Mouse (Mus musculus) midbrain, embryonic 10.5 days (tissue): ENCODE data around the gene Adgrl3. TPM values are rescaled to one million over a fixed set of nuclear protein-coding genes. Genes with fewer than 3 reads are reported as not detected.

Experiments used
- DNase-seq: peaks from one replicate; pipeline ENCODE4 v3.0.0-alpha.2; 2017; ENCODE audit warnings: low spot score
- H3K27ac ChIP-seq: fragments of 300-500 bp; sonication (generic); replicated peaks from 2 replicates; pipeline ENCODE4 v1.5.1; 2016; ENCODE audit warnings: mild to moderate bottlenecking
- H3K27me3 ChIP-seq: fragments of 300-500 bp; sonication (generic); 2 replicates; pipeline ENCODE4 v1.6.1; 2016; ENCODE audit warnings: low read depth, mild to moderate bottlenecking; ENCODE audit not compliant: poor library complexity, severe bottlenecking
- H3K36me3 ChIP-seq: fragments of 300-500 bp; sonication (generic); 2 replicates; pipeline ENCODE4 v1.6.1; 2016; ENCODE audit warnings: mild to moderate bottlenecking, moderate library complexity
- H3K4me1 ChIP-seq: fragments of 300-500 bp; sonication (generic); 2 replicates; pipeline ENCODE4 v1.6.1; 2016
- H3K4me3 ChIP-seq: fragments of 300-500 bp; sonication (generic); 2 replicates; pipeline ENCODE4 v1.5.1; 2016; ENCODE audit warnings: mild to moderate bottlenecking, moderate library complexity
- H3K9me3 ChIP-seq: fragments of 300-500 bp; sonication (generic); replicated peaks from 2 replicates; pipeline ENCODE4 v1.6.1; 2016; ENCODE audit warnings: mild to moderate bottlenecking
- WGBS: fragments of 180-500 bp; shearing (Covaris S2); methylation state at CpG from one replicate; pipeline ENCODE4 v1.1.7; 2016; 5-methylcytosine and 5-hydroxymethylcytosine counted together
- polyA plus RNA-seq: library from polyadenylated mRNA; unstranded; fragments of >200 nt; fragmentation: Nextera tagmentation; extraction: Ambion mirVana; gene quantifications from 2 replicates; pipeline ENCODE4 v1.2.1, GENCODE M21; 2016

The Adgrl3 gene
- polyA plus RNA-seq, 1 experiment from 2014 or later, result 11.7 TPM

- no peak overlapping the region for H3K27ac ChIP-seq
- no peaks in the 10 kb centered on the region for H3K36me3 ChIP-seq
- no peak for DNase-seq
- no peaks in the 10 kb centered on the region for H3K9me3 ChIP-seq
- no peaks in the 10 kb centered on the region for H3K27me3 ChIP-seq
- H3K4me3 ChIP-seq, result no peak overlapping the region
- 90% methylated on average over 8 of the region's 8 CpGs for WGBS
- peaks cover 6% of the 10 kb centered on the region for H3K4me1 ChIP-seq
Measured at GRCm38 (mm10) chr5:81364198-81364643, 344.3 kb downstream of the Adgrl3 start.

- no peaks in the 10 kb centered on the region for H3K4me1 ChIP-seq
- no peaks in the 10 kb centered on the region for H3K36me3 ChIP-seq
- no peaks in the 10 kb centered on the region for H3K27me3 ChIP-seq
- H3K9me3 ChIP-seq, result no peaks in the 10 kb centered on the region
- no peak for DNase-seq
- no peak overlapping the region for H3K27ac ChIP-seq
- H3K4me3 ChIP-seq, result no peak overlapping the region
- 74% methylated on average over 2 of the region's 2 CpGs for WGBS
Measured at GRCm38 (mm10) chr5:81365250-81365649, 345.3 kb downstream of the Adgrl3 start.

- 92% methylated on average over 10 of the region's 10 CpGs for WGBS
- H3K4me3 ChIP-seq, result no peak overlapping the region
- H3K9me3 ChIP-seq, result no peaks in the 10 kb centered on the region
- no peaks in the 10 kb centered on the region for H3K36me3 ChIP-seq
- H3K27me3 ChIP-seq, result no peaks in the 10 kb centered on the region
- H3K27ac ChIP-seq, result no peak overlapping the region
- no peaks in the 10 kb centered on the region for H3K4me1 ChIP-seq
- DNase-seq, result no peak
Measured at GRCm38 (mm10) chr5:81370126-81370850, 350.4 kb downstream of the Adgrl3 start.

DNA sequence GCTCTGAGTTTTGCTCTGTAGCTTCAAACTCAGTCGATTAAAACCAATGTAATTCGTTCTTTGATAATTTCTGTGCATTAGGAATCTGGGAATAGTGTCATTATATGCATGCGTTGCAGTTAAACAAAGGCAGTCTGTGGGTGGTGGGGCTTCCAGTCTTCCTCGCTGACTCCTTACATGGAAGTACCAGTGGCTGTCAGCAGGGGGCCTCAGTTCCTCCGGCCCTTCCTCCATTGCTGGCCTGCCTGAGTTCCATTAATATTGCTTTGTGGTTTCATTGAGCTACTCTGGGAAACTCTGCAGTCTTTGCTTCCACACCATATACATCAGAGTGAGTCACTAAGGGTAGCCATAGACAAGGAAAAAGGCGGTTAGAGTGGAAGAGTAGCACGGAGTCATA, 356.1 kb downstream of the Adgrl3 start:
- Histone ChIP-seq H3K36me3 (no peaks in the 10 kb centered on the region), H3K9me3 (no peaks in the 10 kb centered on the region; the same call in 1 of the 2 replicates), H3K27ac (no peak overlapping the region), H3K4me1 (no peaks in the 10 kb centered on the region), H3K27me3 (no peaks in the 10 kb centered on the region), H3K4me3 (no peak overlapping the region)
- WGBS, result 84% methylated on average over 7 of the region's 7 CpGs
- no peak for DNase-seq

GRCm38 (mm10) chr5:81405582-81406143, 385.7 kb downstream of the Adgrl3 start:
- Histone ChIP-seq H3K27ac (no peak overlapping the region), H3K36me3 (no peaks in the 10 kb centered on the region), H3K27me3 (no peaks in the 10 kb centered on the region), H3K9me3 (no peaks in the 10 kb centered on the region), H3K4me1 (peaks cover 8% of the 10 kb centered on the region), H3K4me3 (no peak overlapping the region)
- DNase-seq, result no peak
- 13% methylated on average over 1 of the region's 1 CpGs for WGBS

GRCm38 (mm10) chr5:81417326-81417725, 397.4 kb downstream of the Adgrl3 start:
- peaks cover 8% of the 10 kb centered on the region for H3K4me1 ChIP-seq
- 34% methylated on average over 3 of the region's 3 CpGs for WGBS
- DNase-seq, result peak; percentile 24
- no peaks in the 10 kb centered on the region for H3K36me3 ChIP-seq
- no peak overlapping the region for H3K27ac ChIP-seq
- no peaks in the 10 kb centered on the region for H3K27me3 ChIP-seq
- H3K4me3 ChIP-seq, result no peak overlapping the region
- H3K9me3 ChIP-seq, result no peaks in the 10 kb centered on the region

GRCm38 (mm10) chr5:81427393-81427792, 407.5 kb downstream of the Adgrl3 start:
- Histone ChIP-seq H3K4me1 (0 out of 2 replicates have a peak, but pooled peaks cover 2% of the 10 kb centered on the region), H3K27ac (no peak overlapping the region), H3K27me3 (no peaks in the 10 kb centered on the region), H3K4me3 (no peak overlapping the region), H3K9me3 (no peaks in the 10 kb centered on the region), H3K36me3 (no peaks in the 10 kb centered on the region)
- WGBS, result 91% methylated on average over 5 of the region's 5 CpGs
- no peak for DNase-seq

DNA sequence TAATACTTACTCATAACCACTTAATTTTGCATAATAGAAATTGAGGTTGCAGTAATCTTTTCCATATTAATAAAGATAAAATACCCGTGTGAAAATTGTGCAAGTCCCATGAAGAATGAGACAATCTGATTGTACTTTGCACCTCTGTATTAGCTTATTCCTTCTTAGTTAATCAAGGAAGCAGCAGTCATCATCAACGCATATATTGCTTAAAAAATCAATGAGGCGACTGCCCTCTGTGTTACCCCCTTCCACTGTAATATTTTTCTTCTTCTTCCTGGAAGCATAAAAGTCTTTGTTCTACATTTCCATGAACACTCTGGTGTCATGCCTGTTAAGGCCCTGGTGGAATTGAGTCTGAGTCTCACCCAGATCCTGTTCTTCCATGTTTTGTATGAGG, 416.4 kb downstream of the Adgrl3 start:
- Histone ChIP-seq H3K4me3 (no peak overlapping the region), H3K9me3 (peaks cover 12% of the 10 kb centered on the region), H3K4me1 (no peaks in the 10 kb centered on the region), H3K36me3 (no peaks in the 10 kb centered on the region), H3K27ac (no peak overlapping the region), H3K27me3 (no peaks in the 10 kb centered on the region)
- no peak for DNase-seq
- 96% methylated on average over 3 of the region's 3 CpGs for WGBS

- Histone ChIP-seq H3K27ac (no peak overlapping the region), H3K4me3 (no peak overlapping the region), H3K9me3 (peaks cover 13% of the 10 kb centered on the region), H3K36me3 (no peaks in the 10 kb centered on the region), H3K27me3 (no peaks in the 10 kb centered on the region), H3K4me1 (peaks cover 6% of the 10 kb centered on the region)
- no peak for DNase-seq
- WGBS, result 47% methylated on average over 5 of the region's 5 CpGs
Measured at GRCm38 (mm10) chr5:81442150-81442549, 422.2 kb downstream of the Adgrl3 start.

DNA sequence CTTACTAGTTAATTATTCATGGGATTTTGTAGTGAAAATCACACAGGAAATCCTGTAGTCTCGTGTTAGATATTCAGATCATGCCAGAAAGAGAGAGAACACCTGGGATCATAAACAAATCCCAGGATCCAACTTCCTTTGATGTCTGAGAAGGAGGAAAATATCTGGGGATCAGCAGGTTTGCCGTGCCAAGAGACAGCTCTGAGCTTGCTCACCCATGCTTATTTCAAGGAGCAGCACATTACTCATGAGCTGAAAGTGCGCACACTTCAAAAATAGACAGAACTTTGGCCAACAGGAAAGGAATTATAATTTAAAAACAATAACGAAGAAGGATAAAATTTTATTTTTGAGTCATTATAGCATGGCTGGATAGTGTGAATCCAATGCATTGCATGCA, 446.0 kb downstream of the Adgrl3 start:
- H3K9me3 ChIP-seq, result no peaks in the 10 kb centered on the region
- H3K36me3 ChIP-seq, result no peaks in the 10 kb centered on the region
- H3K4me1 ChIP-seq, result peaks cover 3% of the 10 kb centered on the region
- no peaks in the 10 kb centered on the region for H3K27me3 ChIP-seq
- 88% methylated on average over 4 of the region's 4 CpGs for WGBS
- H3K4me3 ChIP-seq, result no peak overlapping the region
- no peak for DNase-seq
- no peak overlapping the region for H3K27ac ChIP-seq

DNA sequence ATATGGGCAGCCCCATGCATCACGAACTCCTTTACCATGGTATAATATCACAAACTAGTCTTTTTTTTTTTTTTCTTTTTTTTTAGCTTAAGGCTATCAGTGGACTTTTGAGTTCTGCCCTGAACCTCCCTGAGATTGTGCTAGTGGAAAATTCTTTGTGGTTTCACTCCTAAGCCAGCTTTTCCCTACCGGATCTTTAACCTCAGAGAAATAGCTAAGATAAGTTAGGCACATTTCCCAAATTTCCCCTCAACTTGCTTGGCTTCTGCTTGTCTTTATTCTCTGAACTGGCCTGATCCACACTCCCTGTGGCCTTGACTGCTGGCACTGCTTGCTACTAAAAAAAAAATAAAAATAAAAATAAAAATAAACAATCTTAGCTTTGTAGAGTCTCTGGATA, 454.7 kb downstream of the Adgrl3 start:
- Histone ChIP-seq H3K27ac (no peak overlapping the region), H3K4me1 (peaks cover 6% of the 10 kb centered on the region), H3K36me3 (no peaks in the 10 kb centered on the region), H3K9me3 (no peaks in the 10 kb centered on the region), H3K4me3 (no peak overlapping the region), H3K27me3 (no peaks in the 10 kb centered on the region)
- no peak for DNase-seq
- 88% methylated on average over 2 of the region's 2 CpGs for WGBS

- peaks cover 6% of the 10 kb centered on the region for H3K4me1 ChIP-seq
- no peak overlapping the region for H3K27ac ChIP-seq
- H3K27me3 ChIP-seq, result no peaks in the 10 kb centered on the region
- DNase-seq, result no peak
- 86% methylated on average over 3 of the region's 3 CpGs for WGBS
- H3K4me3 ChIP-seq, result no peak overlapping the region
- no peaks in the 10 kb centered on the region for H3K36me3 ChIP-seq
- H3K9me3 ChIP-seq, result no peaks in the 10 kb centered on the region
Measured at GRCm38 (mm10) chr5:81475406-81475805, 455.5 kb downstream of the Adgrl3 start.

DNA sequence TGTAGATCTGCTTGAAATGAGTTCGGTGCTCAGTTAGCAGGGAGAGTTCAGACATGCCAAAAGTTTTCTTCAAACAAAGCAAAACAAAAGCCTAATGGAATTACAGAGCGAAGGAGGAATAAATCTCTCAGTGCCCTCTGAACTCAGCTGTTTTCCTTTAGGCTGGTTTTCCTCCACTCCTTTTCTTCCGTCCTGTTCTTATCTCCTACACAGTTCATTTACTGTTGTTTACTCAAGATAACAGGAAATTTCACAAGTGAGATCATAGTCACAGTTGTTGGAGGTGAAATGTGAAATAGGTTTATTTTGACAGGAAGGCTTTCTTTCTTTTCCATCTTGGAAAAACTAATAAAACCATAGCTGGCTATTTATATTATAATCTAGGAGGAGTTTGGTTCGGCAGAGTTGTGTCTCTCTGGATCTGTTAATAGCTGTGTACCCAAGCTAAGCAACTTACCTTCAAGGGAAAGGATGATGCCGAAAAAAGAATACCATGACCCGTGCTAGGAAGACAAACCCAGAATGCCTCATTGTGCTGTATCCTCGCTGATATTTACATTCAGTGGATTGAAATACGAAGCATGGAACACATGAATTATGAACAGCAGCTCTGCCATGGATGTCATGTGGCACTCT, 456.2 kb downstream of the Adgrl3 start:
- DNase-seq, result no peak
- WGBS, result 63% methylated on average over 8 of the region's 8 CpGs
- Histone ChIP-seq H3K36me3 (no peaks in the 10 kb centered on the region), H3K27me3 (no peaks in the 10 kb centered on the region), H3K4me1 (peaks cover 2% of the 10 kb centered on the region; the same call in 1 of the 2 replicates), H3K9me3 (no peaks in the 10 kb centered on the region), H3K4me3 (no peak overlapping the region), H3K27ac (no peak overlapping the region)
